Mouse (Mus musculus) activated CD4-positive, CD25-positive, alpha-beta regulatory T cell, adult 4 months (primary cell): ENCODE measurements around the gene Lrfn2. TPM values are rescaled to one million over a fixed set of nuclear protein-coding genes. Genes with fewer than 3 reads are reported as not detected.

Experiments
- ATAC-seq: one replicate; pipeline ENCODE4 v1.8.0; 2017
- polyA plus RNA-seq, 2 experiments: library from polyadenylated mRNA; unstranded; fragments of 100-300 nt; shearing (Covaris generic); gene quantifications; one replicate each; pipeline ENCODE4 v1.2.1; 2017

Lrfn2 gene
- polyA plus RNA-seq, 2 experiments from 2014 or later = not detected

DNA sequence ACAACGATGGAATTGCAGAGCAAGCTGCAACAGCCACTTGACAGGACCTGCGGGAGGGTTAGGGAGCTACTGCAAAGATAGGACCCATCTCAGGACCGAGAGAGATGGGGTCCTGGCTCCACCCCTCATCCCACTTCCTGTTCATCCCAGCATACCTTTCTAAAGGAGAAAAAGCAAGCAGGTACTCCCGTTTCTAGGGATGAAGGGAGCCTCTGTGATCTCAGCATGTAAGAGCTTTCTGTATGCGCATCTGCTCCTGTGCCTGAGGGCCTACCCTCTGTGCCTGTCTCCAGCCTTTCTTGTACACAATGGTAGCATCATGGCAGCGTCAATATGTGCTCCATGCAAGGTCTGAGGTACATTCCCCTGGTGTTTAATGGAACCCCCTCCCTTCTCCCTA, 102.9 kb downstream of the Lrfn2 start:
- ATAC-seq = no peak

DNA sequence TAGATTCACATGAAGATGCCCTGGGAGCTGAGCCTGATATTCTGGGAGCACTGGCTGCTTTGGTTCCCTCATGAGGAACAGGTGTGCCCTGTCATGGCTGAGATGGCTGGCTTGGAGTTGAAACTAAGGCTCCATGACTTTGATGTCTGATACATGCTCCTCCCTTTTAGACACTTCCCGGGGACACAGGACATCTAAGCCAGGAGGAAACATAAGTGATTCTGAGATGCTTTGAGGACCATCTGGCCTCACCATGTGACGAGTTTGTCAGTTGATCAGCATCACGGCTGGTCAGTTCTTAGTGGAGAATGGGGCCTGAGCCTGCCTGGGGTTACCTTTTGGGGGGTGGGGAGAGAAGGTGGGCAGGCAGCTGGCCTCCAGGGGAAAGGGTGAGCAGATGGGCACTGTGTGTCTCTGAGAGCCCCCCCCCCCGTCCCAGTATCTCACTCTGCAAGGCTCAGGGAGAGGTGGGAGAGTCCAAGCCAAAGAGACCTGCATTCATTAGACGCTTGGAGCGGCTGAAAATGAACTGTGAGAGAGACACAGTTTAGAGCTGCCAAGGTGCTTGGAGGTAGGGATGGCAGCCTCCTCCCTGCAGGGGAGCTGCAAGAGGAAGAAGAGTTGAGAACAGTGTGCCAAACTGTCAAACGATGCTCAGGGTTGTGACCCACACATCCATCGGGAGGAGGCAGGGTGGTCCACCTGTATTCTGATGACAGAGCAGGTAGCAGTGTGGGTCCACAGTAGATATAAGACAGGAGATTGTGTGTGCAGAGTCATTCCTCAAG, 105.2 kb downstream of the Lrfn2 start:
- ATAC-seq = no peak

DNA sequence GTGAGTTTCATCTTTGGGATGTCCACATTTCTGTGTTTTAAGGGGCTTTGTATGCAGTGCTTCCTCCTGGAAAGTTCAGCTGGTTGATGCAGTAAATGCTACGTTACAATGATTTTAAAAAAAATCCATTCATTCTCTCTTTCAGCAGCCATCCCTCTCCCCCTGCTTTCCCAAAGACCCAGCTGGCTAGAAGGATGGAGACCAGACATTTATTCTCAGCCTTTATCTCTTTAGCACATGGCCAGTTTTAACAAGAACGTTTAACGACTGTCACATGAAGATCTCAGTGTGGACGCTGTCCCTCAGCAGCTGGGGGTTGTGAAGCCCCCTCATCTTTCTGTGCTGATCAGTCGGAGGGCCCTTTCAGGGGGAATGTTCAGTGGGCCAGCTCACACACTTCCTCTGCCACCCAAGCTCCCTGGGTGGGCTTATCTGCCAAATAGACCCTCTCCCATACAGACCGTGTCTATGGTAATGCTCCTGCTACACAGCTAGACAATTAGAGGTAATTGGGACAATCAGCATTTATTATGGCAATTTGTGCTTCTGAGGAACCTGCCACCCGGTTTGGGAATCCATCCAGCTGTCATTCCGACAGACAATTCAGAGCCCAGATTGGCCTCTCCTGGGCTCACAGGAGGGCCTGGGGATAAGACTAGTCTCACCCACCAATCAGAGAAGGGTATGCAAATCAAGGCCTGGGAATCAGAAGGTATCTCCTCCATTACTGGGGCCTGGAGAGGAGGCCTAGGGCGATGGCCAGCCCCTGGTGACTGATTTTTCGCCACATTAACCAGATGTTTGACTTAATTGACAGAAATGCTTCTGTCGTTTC, 111.8 kb downstream of the Lrfn2 start:
- ATAC-seq = no peak

DNA sequence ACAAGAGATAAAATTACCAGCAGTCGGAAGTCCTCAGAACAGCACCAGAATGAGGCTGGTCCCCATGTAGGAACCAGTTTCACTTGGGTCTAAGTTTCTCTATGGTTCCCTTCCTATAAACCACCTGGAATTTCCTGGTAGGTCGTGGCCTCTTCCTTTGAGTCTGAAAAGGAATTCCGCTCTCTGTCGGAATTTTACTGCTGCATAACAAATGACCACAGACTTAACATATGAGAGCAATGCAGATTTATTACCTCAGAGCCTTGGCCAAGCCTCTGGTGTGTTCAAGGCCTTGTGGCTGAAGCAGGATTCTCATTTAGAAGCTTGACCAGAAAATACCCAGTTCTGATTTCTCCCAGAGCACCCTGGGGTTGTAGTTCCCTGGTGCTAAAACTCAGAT, 115.7 kb downstream of the Lrfn2 start:
- ATAC-seq = no peak

DNA sequence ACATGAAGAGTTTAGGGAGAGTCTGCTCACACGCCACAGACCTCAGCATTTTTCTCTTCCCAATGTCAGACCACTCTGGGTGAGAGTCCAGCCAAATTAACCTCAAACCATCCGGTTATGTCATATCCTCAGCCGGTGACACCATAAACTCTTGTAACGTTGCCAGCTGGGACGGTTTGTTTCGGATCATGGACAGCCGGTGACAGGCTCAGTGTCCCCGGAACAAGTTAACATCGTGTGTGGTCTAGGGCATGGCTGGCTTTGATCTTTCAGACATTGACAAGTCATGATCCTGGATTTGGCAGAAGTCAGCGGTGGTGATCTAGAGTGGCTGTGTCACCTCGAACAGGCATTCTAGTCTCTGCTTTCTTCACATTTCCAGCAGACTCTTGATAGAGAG, 119.1 kb downstream of the Lrfn2 start:
- no peak for ATAC-seq

DNA sequence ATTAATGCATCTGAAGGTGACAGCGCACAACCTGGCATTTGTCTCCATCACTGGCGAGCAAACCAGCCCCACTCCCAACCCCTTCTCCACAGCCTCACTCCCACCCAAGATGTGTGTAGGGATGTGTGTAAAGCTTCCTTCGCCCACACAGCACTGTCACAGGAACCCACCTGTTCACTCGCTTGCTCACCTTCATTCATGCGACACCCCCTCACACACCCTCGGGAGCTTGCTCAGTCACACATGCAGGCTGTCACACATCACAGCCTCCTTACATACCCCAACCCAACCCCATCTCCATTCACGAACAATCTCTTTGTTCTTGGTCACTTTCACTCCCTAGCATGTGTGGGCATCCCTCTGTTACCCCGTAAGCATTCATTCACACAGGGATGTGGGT, 129.0 kb downstream of the Lrfn2 start:
- ATAC-seq = no peak

DNA sequence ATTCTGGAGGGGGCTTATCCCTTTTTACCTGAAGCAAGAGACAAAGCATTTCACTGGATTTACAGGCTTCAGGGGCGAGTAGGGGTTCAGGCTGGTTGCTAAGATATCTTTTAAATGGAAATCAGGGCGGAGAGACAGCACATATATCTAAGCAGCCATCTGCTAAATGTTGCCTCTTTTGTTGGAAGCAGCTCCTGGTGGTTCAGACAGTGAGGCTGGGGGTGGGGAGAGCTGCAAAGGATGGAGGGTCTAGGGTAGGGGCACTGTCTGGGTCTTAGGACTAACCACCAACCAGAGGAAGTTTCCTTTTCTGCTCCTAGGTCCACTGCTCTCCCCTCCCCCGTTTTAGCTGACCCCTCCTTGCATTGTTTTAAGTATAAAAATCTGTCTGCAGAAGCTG, 131.6 kb downstream of the Lrfn2 start:
- ATAC-seq = no peak

DNA sequence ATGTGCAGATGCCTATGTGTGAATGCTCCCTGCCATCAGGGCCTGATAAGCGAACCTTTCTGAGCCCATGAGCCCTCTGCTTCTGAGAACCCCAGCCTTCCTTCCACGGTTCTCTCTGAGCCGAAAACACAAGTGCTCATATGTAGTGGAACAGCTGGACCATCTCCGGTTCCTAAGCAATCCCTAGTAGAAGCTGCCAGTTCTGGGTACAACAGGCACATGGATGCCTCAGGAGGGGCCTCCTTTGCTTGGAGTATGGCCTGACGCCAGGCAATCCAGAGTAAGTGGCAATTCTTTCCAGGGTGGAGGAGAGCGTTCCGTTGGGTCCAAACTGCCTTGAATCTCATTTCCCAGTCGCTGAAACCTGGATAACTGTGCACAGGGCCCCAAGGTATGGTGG, 132.3 kb downstream of the Lrfn2 start:
- ATAC-seq = no peak

DNA sequence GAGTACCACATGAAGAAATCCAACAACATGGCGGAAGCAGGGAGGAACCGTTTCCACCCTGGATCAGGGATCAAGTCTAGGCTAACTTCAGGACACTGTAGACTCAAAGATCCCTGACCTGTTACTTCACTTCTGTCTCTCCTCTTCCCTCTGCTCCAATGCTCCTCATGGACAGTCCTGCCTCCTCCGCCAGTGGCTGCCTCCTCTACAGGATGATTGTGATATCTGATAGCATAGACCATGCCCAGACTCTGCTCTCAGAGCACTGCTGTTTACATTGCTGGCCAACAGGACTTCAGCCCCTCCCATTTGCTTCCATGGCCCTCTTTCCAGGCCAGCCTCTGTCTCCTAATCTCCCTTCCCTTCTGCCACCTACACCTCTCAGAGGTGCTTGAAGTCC, 132.9 kb downstream of the Lrfn2 start:
- no peak for ATAC-seq

DNA sequence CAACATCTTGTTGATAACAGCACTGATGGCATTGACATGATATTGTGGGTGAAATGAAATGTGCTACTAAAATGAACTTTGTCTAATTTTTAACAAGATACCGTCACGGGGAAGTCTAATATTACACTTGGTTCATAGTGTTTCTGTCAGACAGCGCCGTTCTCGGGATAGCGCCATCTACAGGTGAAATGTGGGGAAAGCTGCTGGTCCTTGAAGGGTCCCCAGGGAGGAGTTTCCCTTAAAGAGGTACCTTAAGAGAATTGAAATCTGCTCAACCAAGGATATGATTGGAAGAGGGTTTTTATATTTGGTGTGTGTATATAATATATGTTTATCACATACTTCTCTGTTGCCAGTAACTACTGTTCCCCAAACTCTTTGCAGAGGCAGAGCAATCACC, 134.6 kb downstream of the Lrfn2 start:
- no peak for ATAC-seq

DNA sequence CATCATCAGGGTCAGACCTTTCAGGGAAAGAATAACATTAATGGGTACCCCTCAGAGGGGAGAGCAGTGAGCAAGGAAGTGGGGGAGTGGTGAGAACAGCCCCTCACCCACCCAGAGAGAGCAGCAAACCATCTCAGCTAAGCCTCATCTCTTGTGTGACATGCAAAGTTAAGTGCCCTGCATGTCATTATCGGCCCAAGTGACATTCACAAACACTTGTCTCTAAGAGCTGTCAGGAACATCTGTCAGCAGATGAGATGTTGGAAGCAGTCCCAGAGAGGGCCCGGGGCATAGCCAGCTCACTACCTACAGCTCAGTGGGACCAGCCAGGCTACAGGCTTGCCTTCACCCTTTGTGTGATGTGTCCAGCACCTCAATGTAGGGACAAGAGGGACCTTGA, 146.0 kb downstream of the Lrfn2 start:
- no peak for ATAC-seq

DNA sequence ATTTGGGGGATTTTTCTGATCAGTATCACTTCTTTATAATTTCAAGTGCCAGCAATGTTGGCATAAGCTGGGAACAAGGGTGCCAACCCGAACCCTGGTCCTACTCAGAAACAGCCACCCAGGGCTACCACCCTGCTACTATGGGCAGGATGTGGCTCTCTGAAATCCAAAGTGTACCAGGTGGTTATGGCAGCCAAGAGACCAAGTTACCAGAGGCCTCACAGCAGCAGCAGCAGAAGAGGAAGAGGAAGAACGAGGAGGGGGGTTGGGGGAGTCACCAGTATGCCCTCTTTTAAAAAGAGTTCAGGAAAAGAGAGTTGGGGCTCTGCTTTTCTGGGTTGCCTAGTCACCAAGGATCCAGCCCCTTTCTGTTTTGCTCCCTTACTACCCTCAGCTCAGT, 147.5 kb downstream of the Lrfn2 start:
- ATAC-seq = no peak

DNA sequence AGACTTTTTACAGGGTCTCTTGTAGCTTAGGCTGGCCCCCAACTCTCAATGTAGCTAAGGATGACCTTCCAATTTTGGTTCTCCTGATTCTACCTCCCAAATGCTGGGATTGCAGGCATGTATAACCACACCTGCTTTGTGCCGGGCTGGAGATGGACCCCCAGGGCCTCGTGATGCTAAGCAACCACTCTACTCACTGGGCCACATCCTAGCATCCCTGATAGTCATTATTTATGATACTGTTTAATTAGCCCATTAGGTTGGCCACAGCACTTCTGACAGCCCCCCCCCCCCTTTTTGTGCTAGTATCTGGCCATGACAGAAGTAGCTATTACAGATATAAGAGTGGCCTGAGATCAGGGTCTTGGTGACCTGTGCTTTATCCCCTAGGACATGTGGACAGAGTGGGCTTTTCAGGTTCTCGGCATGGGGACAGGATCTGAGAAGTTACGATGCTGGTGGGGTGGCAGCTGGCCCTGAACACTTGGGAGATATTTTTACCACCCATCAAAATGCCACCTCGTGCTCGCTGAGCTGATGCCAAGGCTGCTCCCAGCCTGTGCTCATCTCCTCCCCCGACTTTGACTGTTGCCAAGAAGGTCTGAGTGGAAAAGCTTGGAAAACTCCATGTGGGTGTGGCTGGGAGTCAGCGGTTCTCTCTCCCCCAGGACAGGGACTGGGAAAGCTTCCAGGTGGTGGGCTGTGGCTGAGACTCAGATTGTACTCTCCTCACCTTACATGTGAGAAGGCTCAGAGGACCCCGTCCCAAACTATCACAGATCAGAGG, 151.6 kb downstream of the Lrfn2 start:
- no peak for ATAC-seq

DNA sequence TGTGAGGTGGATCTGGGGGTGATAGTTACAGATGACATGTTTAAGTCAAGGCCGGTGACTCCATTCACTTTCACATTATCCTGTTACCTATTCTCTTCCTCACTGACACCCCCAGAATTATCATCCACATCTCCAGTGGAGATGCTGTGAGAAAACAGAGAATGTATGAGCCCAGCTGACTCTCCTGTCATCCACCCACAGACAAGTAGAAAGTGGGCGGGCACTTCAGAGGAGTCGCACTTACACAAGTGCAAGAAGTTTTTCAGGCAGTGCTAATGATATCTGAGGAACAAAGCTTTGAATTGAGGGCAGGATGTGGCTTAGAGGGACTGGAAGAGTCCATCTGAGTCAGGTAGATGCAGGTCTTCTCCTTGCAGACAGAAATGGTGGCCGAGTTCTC, 152.9 kb downstream of the Lrfn2 start:
- no peak for ATAC-seq

DNA sequence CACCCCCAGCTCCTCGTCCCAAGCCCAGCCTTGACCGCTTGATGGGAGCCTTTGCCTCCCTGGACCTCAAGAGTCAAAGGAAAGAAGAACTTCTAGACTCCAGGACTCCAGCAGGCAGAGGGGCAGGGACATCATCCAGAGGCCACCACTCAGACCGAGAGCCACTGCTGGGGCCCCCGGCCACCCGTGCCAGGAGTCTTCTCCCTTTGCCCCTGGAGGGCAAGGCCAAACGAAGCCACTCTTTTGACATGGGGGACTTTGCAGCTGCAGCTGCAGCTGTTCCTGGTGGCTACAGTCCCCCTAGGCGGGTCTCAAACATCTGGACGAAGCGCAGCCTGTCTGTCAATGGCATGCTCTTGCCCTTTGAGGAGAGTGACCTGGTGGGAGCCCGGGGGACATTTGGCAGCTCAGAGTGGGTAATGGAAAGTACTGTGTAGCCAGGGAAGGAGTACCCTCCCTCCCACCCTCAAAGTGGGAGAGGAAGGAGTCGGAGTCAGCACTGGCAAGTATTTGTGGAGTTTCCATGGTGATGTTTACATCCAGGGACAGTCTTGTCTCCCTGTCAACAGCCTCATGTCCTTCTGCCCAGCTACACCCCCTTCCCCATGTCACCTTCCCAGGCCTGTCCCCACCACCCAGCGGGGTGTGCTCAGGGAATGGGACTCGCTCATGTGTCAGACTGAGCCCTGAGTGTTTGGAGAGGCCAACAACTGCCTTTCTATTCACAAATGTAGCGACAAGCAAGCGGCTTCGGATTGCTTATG, 164.8 kb downstream of the Lrfn2 start:
- no peak for ATAC-seq

DNA sequence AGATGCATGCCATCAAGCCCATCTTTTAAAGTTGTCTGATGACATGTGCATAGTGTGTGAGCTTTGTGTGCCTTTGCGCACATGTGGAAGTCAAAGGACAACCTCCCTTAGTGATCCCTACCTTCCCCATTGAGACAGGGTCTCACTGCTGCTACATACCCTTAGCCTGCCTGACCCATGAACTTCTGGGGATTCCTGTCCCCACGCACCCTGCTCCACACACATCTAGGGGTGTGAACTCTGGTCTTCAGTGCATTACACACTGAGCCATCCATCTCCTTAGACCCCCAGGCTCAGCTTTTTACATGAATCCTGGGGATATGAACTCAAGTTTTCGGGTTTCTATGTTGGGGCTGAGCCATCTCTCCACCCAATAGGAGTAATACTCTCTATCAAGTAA, 179.2 kb downstream of the Lrfn2 start:
- ATAC-seq = no peak

DNA sequence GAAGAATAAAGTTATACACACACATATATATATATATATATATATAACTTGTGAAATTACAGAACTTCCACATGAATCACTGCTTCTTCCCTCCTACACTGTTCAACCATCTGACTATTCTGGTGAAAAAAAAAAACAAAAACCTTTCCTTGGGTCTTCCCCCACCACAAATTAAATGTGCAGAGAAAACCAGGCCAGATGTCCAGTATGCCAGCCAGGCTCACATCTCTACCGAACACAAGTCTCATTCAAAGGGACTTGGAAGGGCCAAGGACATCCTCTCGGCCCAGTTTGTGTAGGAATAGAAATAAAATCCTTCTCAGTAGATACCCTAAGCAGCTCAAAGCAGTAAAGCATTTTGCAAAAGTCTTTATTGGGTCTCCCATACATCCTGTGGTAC, 179.7 kb downstream of the Lrfn2 start:
- no peak for ATAC-seq

DNA sequence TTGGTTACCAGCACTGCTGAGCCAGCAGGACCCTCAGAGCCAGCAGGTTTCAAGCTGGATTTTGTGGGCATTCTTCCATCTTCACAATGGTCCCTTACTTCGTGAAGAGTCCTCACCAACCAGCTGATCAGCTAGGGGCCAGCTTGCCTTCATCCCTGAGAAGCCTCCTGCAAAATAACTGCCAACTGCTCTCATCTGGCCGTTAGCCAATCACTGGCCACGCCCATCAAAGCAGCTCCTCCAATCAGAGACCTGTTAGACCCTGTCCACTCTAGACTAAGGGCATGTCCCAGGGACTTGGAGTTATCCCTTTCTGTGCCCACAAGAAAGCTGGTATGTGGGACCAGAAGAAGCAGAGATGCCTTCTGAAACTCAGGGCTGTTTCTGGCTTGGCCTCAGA, 181.2 kb downstream of the Lrfn2 start:
- ATAC-seq = no peak

DNA sequence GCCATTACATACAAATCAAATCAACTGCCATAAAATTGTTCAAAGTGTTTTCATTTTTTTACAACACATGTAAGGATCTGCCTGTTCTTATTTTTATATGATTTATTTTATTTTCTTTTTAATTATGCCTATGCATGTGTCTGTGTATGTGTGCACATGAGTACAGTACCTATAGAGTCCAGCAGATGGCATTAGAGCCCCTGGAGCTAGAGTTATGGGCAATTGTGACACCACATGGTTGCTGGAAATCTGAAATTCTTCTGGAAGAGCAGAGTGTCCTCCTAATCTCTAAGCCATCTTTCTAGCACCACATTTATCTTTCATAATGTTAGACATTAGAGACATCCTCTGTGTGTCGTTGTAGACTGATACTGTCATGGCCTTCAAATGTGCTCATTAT, 192.0 kb downstream of the Lrfn2 start:
- ATAC-seq = no peak

DNA sequence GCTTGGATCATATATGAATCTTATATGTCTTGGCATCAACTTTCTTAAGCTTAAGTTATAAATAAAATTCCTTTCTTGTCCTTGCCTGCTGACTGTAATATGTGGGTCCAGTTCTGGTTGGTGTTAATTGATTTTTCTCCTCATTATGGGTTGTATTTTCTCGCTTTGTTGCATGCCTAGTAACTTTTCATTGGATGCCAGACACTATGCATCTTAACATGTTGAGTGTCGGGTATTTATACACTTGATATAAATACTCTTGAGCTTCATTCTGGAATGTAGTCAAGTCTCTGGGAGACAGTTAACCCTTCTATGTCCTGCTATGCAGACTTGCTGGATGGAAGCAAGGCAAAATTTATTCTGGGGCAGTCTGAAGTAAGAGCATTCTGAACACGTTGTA, 192.5 kb downstream of the Lrfn2 start:
- no peak for ATAC-seq
